Mouse (Mus musculus) embryonic facial prominence, embryonic 14.5 days (tissue): Measurements from ENCODE around the gene Atp8b5. TPM values are rescaled to one million over a fixed set of nuclear protein-coding genes. Genes with fewer than 3 reads are reported as not detected.

ENCODE experiments used
- ATAC-seq: fragments of 200-750 bp; cut with Nextera tagmentation; 2 replicates; pipeline ENCODE4 v1.8.0; 2017; ENCODE audit warnings: low read depth, moderate number of reproducible peaks, moderate TSS enrichment
- DNase-seq: peaks from one replicate; pipeline ENCODE4 v3.0.0-alpha.2; 2015; ENCODE audit warnings: low spot score
- H3K27ac ChIP-seq: fragments of 300-500 bp; sonication (generic); replicated peaks from 2 replicates; pipeline ENCODE4 v1.5.1; 2014; ENCODE audit warnings: low read depth, mild to moderate bottlenecking, low read length, moderate library complexity
- H3K27me3 ChIP-seq: fragments of 300-500 bp; sonication (generic); replicated peaks from 2 replicates; pipeline ENCODE4 v1.6.1; 2014; ENCODE audit warnings: low read length; ENCODE audit not compliant: control insufficient read depth, insufficient read depth
- H3K36me3 ChIP-seq: fragments of 300-500 bp; sonication (generic); 2 replicates; pipeline ENCODE4 v1.6.1; 2014; ENCODE audit warnings: low read length, mixed read lengths; ENCODE audit not compliant: control insufficient read depth, insufficient read depth
- H3K4me1 ChIP-seq: fragments of 300-500 bp; sonication (generic); 2 replicates; pipeline ENCODE4 v1.6.1; 2014; ENCODE audit warnings: antibody characterized with exemption, low read length; ENCODE audit not compliant: control insufficient read depth, insufficient read depth
- H3K4me2 ChIP-seq: fragments of 300-500 bp; sonication (generic); 2 replicates; pipeline ENCODE4 v1.6.1; 2014; ENCODE audit warnings: low read depth, mild to moderate bottlenecking, low read length, moderate library complexity, mixed read lengths
- H3K4me3 ChIP-seq: fragments of 300-500 bp; sonication (generic); 2 replicates; pipeline ENCODE4 v1.5.1; 2014; ENCODE audit warnings: low read depth, mild to moderate bottlenecking, low read length
- H3K9ac ChIP-seq: fragments of 300-500 bp; sonication (generic); 2 replicates; pipeline ENCODE4 v1.6.1; 2014; ENCODE audit warnings: low read depth, mild to moderate bottlenecking, low read length, moderate library complexity, mixed read lengths
- H3K9me3 ChIP-seq: fragments of 300-500 bp; sonication (generic); 2 replicates; pipeline ENCODE4 v1.6.1; 2016; ENCODE audit warnings: low read length; ENCODE audit not compliant: control insufficient read depth
- WGBS: fragments of 180-500 bp; shearing (Covaris S2); extraction: QIAGEN DNeasy Blood & Tissue Kit; methylation state at CpG from one replicate; pipeline ENCODE4 v1.1.7; 2014; 5-methylcytosine and 5-hydroxymethylcytosine counted together
- polyA plus RNA-seq: library from polyadenylated mRNA; unstranded; fragments of >200 nt; fragmentation: Nextera tagmentation; extraction: Ambion mirVana; gene quantifications from 2 replicates; pipeline ENCODE4 v1.2.1, GENCODE M21; 2014

Gene Atp8b5
- polyA plus RNA-seq, 1 experiment from 2014 or later: 0.36 TPM

DNA sequence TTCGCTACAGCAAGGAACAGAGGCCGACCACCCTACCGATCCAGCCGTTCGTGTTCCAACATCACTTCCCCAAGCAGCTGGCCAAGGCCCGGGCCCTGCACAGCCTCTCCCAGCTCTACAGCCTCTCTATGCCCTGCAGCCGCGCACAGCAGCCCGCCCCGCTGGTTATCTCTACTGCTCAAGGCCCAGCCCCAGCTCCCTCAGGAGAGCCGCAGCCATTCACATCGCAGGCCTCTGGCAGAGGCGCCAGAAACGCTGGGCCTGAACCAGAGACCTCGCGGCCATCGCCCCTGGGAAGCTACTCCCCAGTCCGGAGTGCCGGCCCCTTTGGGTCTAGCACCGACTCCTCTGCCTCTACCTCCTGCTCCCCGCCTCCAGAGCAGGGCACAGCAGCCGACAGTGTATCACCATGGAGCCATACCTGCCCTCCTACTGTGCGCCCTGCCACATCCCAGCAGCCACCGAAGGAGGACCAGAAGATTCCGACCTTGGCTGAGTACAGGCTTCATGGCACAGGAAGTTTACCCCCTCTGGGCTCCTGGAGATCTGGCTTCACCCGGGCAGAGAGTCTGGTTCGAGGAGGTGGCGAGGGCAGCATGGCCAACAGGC lies 154.8 kb downstream of the Atp8b5 start:
- no peaks in the 10 kb centered on the region for H3K9me3 ChIP-seq
- H3K36me3 ChIP-seq: peaks cover 64% of the 10 kb centered on the region
- DNase-seq: no peak
- H3K4me3 ChIP-seq: no peak overlapping the region
- no peak overlapping the region for H3K9ac ChIP-seq
- 84% methylated on average over 20 of the region's 28 CpGs for WGBS
- H3K4me2 ChIP-seq: no peak overlapping the region
- H3K27ac ChIP-seq: no peak overlapping the region
- no peaks in the 10 kb centered on the region; the same call in 1 of the 2 replicates for H3K4me1 ChIP-seq
- peaks cover 29% of the 10 kb centered on the region for H3K27me3 ChIP-seq
- no peak for ATAC-seq

Other genes starting within 250 kb of the Atp8b5 start
- gene Pigo, start 241.3 kb upstream of the Atp8b5 start, polyA plus RNA-seq: 16.6 and 18.8 TPM in 2 replicates
- 285 and 305 TPM in 2 replicates for gene Stoml2, start 235.4 kb upstream of the Atp8b5 start, polyA plus RNA-seq
- 9.5 TPM in 2 replicates for gene Fam214b, start 220.9 kb upstream of the Atp8b5 start, polyA plus RNA-seq
- gene Unc13b, start 208.2 kb upstream of the Atp8b5 start, polyA plus RNA-seq: 5.5 TPM in 2 replicates
- 11.3 and 11.5 TPM in 2 replicates for gene Rusc2, start 114.8 kb downstream of the Atp8b5 start, polyA plus RNA-seq
- 0.22 and 0.33 TPM in 2 replicates for gene Fam166b, start 162.0 kb downstream of the Atp8b5 start, polyA plus RNA-seq
- gene Tesk1, start 174.8 kb downstream of the Atp8b5 start, polyA plus RNA-seq: 13.2 and 14.8 TPM in 2 replicates
- 2.9 and 3.9 TPM in 2 replicates for gene Cd72, start 187.5 kb downstream of the Atp8b5 start, polyA plus RNA-seq
- not detected in 2 replicates for gene Sit1, start 216.6 kb downstream of the Atp8b5 start, polyA plus RNA-seq
- 64.5 and 68.2 TPM in 2 replicates for gene Ccdc107, start 225.7 kb downstream of the Atp8b5 start, polyA plus RNA-seq
- 22.3 and 29.5 TPM in 2 replicates for gene Arhgef39, start 232.5 kb downstream of the Atp8b5 start, polyA plus RNA-seq
- 0.43 and 1.1 TPM in 2 replicates for gene Car9, start 239.8 kb downstream of the Atp8b5 start, polyA plus RNA-seq